Mouse (Mus musculus) spleen, postnatal 4 days (tissue): Measurements from ENCODE around the gene Wwc1.

Experiments used
- DNase-seq, 2 experiments: peaks; one replicate each; pipeline ENCODE4 v3.0.0; 2022; ENCODE audit warnings: low spot score in 2 of 2

Gene Wwc1

DNA sequence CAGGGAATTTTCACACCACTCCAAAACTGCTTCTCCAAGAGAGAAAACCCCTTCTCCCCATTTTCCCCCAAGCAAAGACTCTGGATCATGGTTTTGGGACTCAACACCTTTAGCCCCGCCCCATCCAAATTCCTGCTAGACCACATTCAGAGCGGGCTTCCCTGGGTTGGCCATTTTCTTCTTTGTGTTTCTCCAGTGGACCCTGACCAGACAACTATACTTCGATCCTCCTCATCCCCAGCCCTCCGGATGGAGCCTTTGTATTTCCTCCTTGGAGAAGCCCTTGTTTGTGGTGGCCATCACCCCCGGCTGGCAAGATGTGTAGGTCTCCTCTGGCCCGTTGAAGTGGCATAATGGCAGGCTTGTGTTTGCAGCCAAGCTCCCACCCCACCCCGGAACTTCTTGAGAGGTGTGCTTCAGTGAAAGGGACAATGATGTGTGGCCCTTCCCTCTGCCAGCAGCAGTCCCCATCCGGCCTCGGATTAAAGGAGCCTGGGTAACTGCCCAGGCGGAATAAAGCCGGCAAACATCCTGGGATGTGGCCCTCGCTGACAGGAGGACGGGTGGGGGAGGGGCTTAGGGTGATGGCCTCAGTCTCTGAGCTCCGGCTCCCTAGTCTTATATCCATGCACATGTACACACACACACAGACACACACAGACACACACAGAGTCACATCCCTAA lies 46.8 kb downstream of the Wwc1 start:
- DNase-seq, result no peak

DNA sequence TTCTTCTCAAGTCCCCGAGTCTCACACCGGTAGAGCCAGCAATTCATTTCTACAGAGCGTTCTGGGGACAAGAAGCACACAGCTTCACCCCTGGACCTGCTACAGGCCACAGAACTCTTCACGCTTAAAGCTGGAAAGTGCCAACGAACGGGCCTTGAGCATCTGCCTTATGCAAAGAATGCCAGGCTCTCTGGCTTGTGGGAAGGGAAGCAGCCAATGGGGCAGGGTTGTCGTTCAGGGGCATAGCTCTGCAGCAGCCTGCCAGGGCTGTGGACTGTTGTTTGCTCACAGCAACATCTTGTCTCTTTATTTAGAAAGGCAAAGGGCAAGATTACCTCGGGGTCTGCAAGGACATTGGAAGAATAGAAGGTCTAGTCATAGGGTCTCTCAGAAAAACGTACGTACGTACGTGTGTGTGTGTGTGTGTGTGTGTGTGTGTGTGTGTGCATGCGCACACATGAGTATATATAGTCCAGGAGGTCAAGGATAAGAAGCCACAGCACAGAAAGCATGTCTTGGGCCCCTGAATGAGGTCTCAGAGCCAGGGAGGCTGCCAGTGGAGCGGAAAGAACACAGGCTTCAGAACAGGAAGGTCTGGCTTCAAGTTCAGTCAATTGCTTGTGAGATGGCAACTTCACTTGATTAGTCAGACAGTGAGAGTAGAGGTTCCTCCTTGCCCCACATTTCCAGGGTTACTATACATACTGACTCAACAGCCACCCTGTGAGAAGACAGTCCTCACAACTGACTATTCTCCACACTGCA lies 48.0 kb downstream of the Wwc1 start:
- no peak for DNase-seq

DNA sequence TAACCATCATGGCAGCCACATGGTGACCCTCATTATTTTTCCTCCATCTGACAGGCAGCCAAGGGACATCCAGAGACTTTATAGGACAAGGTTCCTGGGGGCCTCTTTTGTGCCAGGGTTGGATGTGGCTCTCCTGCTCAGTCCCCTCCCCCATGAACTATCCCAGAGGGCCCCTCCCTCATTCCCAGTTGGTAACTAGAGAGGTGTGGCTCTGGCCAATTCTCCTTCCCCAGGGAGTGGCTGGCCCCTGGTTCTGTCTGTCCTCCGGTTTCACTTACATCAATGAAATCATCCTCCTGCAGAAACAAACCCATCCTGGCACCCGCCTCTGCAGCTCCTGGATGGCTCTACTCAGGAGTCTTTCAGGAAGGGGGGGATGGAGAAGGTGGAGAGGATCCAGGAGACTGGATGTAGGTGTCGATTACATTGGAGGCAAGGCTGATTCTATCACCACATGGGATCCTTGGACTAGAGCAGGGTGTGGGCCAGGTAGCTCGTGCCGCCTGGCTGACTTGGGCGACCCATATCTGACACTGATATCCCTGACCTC lies 49.7 kb downstream of the Wwc1 start:
- DNase-seq, result no peak

DNA sequence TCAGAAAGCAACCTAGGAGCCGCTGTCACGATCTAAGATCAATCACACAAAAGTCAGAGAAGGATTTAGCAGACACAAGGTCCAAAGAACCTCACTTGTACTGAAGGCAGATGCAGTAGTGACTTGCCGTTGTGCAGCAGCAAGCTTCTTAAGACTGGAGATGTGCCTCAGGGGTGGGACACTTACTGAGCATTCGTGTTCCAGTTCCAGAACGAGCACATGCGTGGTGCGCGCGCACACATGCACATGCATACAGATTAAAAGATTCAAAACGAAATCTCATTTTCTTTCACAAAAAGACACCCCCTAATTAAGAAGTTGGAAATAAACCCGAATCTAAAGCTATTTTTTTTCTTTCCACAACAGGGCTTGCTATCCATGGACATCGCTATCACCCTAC lies 51.9 kb downstream of the Wwc1 start:
- no peak for DNase-seq

DNA sequence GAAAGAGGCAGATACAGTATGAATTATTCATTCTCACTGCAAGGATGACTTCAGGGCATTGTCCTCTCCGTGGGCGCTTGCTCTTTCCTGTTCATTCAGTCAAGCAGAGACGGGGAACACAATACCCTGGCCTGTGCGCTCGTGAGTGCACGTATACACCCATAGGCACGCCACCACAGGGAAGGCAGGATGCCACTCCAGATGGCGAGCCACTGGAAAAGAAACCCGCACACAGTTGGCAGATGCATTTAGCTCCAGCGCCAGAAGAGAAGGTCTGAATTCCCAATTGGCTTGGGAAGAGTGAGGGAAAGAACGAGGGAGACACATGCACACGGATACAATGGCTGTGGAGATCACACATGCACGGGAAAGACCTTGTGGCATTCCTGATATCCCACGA lies 53.0 kb downstream of the Wwc1 start:
- no peak for DNase-seq

DNA sequence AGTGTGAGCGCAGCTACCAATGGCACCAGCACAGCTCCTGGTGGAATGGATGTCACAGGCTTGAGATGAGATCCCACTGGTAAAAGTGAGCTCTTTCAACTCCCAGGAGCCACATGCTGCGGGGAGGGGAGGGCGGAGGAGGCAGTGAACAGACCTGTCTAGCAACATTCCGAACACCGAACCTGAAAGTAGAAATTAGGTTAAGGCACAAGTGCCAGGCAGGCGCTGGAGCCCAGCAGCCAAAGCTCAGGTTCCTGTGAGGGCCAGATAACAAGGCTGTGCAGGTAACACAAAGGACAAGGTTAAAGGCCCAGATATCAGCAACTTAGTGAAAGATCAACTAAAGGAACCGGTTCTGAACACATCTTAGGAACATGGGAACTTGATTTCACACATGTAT lies 54.7 kb downstream of the Wwc1 start:
- no peak for DNase-seq

DNA sequence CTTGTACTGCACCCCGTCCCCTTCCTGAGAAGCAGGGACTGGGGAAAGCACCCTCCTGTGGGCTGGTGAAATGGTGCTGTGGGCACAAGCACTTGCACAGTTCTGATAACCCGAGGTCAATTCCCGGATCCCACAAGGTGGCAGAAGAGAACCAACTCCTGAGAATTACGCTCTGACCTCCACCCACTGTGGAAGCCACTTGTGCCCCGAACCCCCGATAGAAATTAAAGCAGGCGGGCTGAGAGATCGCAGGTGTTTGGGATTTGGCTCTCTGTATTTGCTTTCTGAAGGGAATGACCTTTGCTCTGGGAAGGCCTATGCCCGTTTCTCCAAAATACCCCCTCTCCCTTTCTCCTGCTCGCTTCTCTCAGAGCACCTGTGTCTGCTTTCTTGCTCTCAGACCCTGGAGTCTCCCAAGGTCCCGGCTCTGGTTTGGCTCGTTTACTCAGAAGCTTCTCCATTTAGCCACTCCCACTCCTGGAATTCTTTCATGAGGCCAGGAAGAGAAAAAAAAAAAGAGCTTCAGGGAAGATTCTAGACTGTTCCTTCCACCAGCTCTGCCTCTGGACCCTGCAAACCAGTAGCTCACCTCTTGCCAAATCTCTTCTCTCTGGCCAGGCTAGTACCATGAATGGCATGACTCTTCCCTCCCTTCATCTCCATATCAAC lies 58.0 kb downstream of the Wwc1 start:
- DNase-seq, result no peak

DNA sequence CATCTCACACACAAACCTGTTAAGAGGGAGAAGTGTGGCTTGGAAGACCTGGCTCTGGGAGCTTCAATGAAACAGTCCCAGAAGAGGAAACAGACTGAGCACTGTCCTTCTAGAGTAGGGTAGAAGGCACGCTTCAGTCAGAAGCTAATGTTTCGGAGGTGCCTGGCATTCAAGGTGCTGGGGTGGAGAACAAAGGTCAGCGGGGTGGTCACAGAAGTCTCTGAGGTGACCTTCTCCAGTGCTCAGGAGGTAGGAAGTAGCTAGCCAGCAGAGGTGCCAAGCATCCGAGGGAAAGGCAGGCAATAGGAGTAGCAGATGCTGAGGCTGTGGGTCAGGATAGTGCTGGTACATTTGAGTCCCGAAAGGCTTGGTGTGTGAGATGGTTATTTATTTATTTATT lies 59.6 kb downstream of the Wwc1 start:
- no peak for DNase-seq

- no peak for DNase-seq
These were observed 60.3 kb downstream of the Wwc1 start for GRCm38 (mm10) chr11:35919856-35920503.

GRCm38 (mm10) chr11:35919383-35919782 lies 60.9 kb downstream of the Wwc1 start:
- no peak for DNase-seq

DNA sequence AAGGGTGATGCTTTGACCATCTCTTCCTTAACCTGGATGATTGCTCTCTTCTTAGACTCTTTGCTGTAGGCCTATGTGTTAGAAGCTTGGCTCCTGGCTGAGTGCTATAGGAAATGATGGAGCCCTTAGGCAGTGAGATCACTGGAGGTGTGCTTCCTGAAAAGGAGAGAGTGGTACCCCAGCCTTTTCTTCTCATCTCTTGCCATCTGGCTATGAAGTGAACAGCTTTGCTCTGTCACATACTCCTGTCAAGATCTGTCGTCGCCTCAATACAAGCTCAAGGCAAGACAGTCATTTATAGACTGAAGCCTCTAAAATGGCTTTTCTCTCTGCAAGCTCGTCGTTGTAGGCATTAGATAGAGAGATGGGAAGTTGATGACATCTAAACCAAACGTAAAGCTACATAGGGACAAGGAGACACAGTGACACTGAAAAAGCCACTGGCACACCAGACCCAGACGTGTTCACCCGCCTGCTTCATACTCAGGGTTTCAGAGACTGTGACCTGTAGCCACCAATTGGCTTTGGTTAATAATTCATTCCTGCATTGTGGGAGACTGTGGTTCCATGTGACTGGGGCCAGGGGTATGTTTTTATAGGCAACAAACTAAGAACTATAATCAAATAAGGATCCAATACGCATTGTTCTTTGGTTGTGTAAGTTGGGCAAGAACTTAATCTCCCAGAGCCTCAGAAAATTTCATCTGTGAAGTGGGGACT lies 63.7 kb downstream of the Wwc1 start:
- no peak for DNase-seq

GRCm38 (mm10) chr11:35915546-35915945 lies 64.8 kb downstream of the Wwc1 start:
- DNase-seq, result no peak

GRCm38 (mm10) chr11:35913418-35914044 lies 66.8 kb downstream of the Wwc1 start:
- DNase-seq, result no peak

GRCm38 (mm10) chr11:35904955-35905550 lies 75.3 kb downstream of the Wwc1 start:
- DNase-seq, result no peak

DNA sequence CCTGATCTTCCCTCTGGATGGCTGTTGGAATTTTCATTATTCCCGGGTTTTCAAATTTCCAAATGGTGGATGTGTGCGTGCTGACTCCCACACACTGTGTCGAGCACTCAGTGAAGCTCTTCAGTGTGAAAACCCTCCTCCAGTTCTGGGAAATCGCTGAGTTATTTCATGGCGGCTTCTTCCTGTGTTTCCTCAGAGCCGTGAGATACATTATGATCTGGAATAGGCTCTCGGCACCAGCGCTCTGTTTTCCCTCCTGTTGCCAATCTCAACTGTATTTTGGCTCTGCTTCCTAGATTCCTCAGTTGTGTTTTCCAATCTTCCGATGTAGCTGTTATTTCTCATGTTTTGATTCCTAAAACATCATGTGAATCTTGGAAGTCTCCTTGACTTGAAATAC lies 77.2 kb downstream of the Wwc1 start:
- DNase-seq, result no peak

DNA sequence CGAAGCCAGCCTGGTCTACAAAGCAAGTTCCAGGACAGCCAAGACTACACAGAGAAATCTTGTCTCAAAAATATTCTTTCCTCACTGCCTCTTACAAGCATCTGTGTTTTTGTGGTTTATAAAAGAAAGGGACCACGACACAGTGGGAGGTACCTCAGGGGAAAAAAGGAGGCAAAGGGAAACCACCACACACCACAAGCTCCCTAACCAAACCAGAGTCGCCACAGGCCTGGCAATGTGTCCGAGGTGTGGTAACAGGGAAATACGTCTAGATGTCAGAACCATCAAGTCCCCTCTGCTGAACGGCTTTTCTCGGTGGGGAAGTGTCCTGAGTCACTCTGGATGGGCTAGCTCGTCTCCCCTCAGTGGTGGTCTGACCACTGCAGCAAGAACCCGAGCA lies 80.4 kb downstream of the Wwc1 start:
- no peak for DNase-seq

DNA sequence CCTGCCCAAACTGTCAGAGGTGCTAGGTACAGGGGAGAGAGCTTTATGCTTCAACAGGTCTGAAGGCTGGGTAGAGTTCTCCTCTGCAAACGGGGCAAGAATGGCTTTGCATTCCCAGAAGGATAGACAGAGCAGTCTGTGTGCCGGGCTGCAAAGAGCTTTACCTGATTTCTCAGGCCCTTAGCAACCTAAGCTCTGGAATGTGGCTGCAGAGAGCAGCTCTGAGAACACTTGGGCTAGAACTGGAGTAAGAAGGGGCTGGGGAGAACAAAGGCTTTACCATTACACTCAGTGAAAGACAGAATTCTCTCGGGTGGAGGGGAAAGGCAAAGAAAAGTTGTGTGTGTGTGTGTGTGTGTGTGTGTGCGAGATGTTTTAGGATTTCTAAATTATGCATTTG lies 86.9 kb downstream of the Wwc1 start:
- no peak for DNase-seq

- no peak for DNase-seq
These were observed 87.3 kb downstream of the Wwc1 start for GRCm38 (mm10) chr11:35893018-35893421.

DNA sequence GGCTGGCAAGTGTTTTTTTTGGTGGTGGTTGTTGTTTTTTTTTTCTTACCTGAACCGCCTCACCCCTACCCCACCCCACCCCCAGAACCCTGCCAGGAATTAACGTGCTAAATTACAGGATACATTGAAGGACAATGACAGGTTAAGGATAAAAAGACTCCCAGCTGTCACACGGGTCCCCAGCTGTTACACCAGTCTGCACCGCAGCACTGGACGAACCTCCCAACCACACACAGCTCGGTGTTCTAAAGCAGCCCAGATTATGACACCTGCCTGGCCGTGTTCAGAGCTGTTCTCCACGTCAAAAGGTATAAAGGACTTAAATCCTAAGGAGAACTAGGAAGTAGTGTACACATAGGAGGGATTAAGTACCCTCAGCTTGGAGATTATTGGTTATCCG lies 88.0 kb downstream of the Wwc1 start:
- no peak for DNase-seq

DNA sequence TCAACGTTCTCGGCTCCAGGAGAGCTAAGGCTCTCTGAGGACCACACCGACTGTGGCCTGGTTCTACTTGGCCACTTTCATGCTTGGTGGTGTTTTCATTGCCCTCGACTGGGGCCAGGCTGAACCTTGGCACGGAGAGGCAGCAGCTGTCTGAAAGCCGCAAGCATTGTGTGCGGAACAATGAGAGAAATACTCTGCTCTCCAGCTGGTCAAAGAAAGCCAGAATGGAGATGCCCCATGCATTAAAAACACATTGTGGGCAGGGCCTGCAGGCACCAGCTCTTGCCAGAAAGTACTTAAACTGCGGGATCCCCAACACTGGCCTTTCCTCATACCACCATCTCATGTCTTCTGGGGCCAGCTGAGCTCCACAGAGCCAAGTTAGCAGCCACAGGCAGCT lies 91.5 kb downstream of the Wwc1 start:
- DNase-seq, result no peak

- no peak for DNase-seq
These were observed 97.5 kb downstream of the Wwc1 start for GRCm38 (mm10) chr11:35882777-35883176.
